Mouse (Mus musculus) adrenal gland (tissue): ENCODE data around the gene Btg3.

Experiments used
- intact Hi-C: fragments of 180-260 bp; cut with DNase I; formaldehyde crosslinking; loops from one replicate; pipeline ENCODE4 v1.15.1; 2025
- long read RNA-seq, 2 experiments: library from polyadenylated mRNA; unstranded; transcript quantifications; one replicate each; pipeline ENCODE4 v2.0.0; 2020; ENCODE audit warnings: borderline replicate concordance in 1 of 2; ENCODE audit not compliant: insufficient replicate concordance in 1 of 2

Btg3 gene
- long read RNA-seq, experiment 1, transcript Btg3-201 (5 exons, 1,414 nt), result major isoform, 168 of 179 reads
- long read RNA-seq, experiment 1, partial matches to known transcripts, result 1 of 179 reads
- long read RNA-seq, experiment 1, other reads (novel, unspliced or antisense), result 10 of 179 reads
- long read RNA-seq, experiment 2, transcript Btg3-201 (5 exons, 1,414 nt), result major isoform, 179 of 181 reads
- long read RNA-seq, experiment 2, partial matches to known transcripts, result 0 of 181 reads
- long read RNA-seq, experiment 2, other reads (novel, unspliced or antisense), result 2 of 181 reads

- intact Hi-C loops, result loop anchor here (10.0 kb wide), 1 partner anchor 198 kb away; the partner anchor contains the start of gene D16Ertd472e
Observed at GRCm38 (mm10) chr16:78376745-78377570, at the start of gene Btg3. Btg3 (minus strand) TSS chr16:78377192.

- intact Hi-C loops, result no loop called here
Observed at GRCm38 (mm10) chr16:78417733-78418132, 40.7 kb upstream of the Btg3 start.

GRCm38 (mm10) chr16:78416500-78416899 lies 39.5 kb upstream of the Btg3 start:
- intact Hi-C loops, result no loop called here

GRCm38 (mm10) chr16:78409991-78410390 lies 33.0 kb upstream of the Btg3 start:
- intact Hi-C loops, result no loop called here

- intact Hi-C loops, result no loop called here
Observed at GRCm38 (mm10) chr16:78407855-78408254, 30.9 kb upstream of the Btg3 start.

GRCm38 (mm10) chr16:78406657-78407056 lies 29.7 kb upstream of the Btg3 start:
- intact Hi-C loops, result no loop called here

- intact Hi-C loops, result no loop called here
Observed at GRCm38 (mm10) chr16:78402316-78402715, 25.3 kb upstream of the Btg3 start.

- intact Hi-C loops, result no loop called here
Observed at GRCm38 (mm10) chr16:78399423-78399822, 22.4 kb upstream of the Btg3 start.

GRCm38 (mm10) chr16:78398734-78399133 lies 21.7 kb upstream of the Btg3 start:
- intact Hi-C loops, result no loop called here

GRCm38 (mm10) chr16:78391354-78391753 lies 14.4 kb upstream of the Btg3 start:
- intact Hi-C loops, result no loop called here

GRCm38 (mm10) chr16:78389986-78390385 lies 13.0 kb upstream of the Btg3 start:
- intact Hi-C loops, result no loop called here

- intact Hi-C loops, result no loop called here
Observed at GRCm38 (mm10) chr16:78389122-78389521, 12.1 kb upstream of the Btg3 start.

- intact Hi-C loops, result loop anchor here (10.0 kb wide), 1 partner anchor 196 kb away; the partner anchor contains the start of gene D16Ertd472e
Observed at GRCm38 (mm10) chr16:78378493-78378892, 1.5 kb upstream of the Btg3 start.

- intact Hi-C loops, result loop anchor here (10.0 kb wide), 1 partner anchor 199 kb away; the partner anchor contains the start of gene D16Ertd472e
Observed at GRCm38 (mm10) chr16:78375821-78376691, 936 bp downstream of the Btg3 start.

- intact Hi-C loops, result loop anchor here (10.0 kb wide), 1 partner anchor 200 kb away; the partner anchor contains the start of gene D16Ertd472e
Observed at GRCm38 (mm10) chr16:78375222-78375621, 1.8 kb downstream of the Btg3 start.

- intact Hi-C loops, result loop anchor here (10.0 kb wide), 1 partner anchor 201 kb away; the partner anchor contains the start of gene D16Ertd472e
Observed at GRCm38 (mm10) chr16:78373743-78374142, 3.2 kb downstream of the Btg3 start.

GRCm38 (mm10) chr16:78372786-78373185 lies 4.2 kb downstream of the Btg3 start:
- intact Hi-C loops, result loop anchor here (10.0 kb wide), 1 partner anchor 202 kb away; the partner anchor contains the start of gene D16Ertd472e

GRCm38 (mm10) chr16:78371491-78372046 lies 5.4 kb downstream of the Btg3 start:
- intact Hi-C loops, result loop anchor here (10.0 kb wide), 1 partner anchor 203 kb away; the partner anchor contains the start of gene D16Ertd472e

GRCm38 (mm10) chr16:78364554-78364953 lies 12.4 kb downstream of the Btg3 start:
- intact Hi-C loops, result loop anchor here (5.0 kb wide), 1 partner anchor 167 kb away; no protein-coding TSS in a partner anchor

GRCm38 (mm10) chr16:78361466-78361865 lies 15.5 kb downstream of the Btg3 start:
- intact Hi-C loops, result loop anchor here (5.0 kb wide), 1 partner anchor 164 kb away; no protein-coding TSS in a partner anchor
